Mouse (Mus musculus) lung, postnatal 0 days (tissue): Measurements from ENCODE around the gene Pkig.

Source experiments
- CTCF ChIP-seq: IDR thresholded peaks from 2 replicates; pipeline ENCODE4 v1.5.1; 2016; ENCODE audit warnings: antibody characterized with exemption, mild to moderate bottlenecking
- EP300 ChIP-seq: IDR thresholded peaks from 2 replicates; pipeline ENCODE4 v1.6.1; 2016; ENCODE audit warnings: antibody characterized with exemption, mild to moderate bottlenecking, control low read depth

DNA sequence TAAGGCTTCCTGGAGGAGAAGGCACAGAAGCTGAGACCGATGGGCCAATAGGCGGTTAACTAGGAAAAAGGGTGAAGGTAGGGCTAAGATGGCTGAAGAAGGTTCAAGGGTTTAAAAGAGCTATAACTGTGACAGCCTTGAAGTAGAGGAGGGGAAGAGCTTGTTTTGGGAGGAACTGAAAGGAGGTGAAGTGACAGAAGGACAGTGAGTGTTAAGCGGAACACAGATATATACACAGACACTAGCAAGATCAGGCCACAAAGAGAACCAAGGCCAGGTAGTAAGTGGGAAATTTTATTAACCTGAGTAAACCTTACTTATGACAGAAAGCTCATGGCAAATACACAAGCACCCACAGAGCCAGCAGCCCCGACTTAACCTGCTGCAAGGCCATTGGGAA, 18.1 kb downstream of the Pkig start:
- TF ChIP-seq CTCF (no peak), EP300 (no peak)
